Mouse (Mus musculus) forebrain, postnatal 0 days (tissue): ENCODE data around the gene Fam129c. TPM values are rescaled to one million over a fixed set of nuclear protein-coding genes. Genes with fewer than 3 reads are reported as not detected.

Experiments
- ATAC-seq: fragments of 200-750 bp; cut with Nextera tagmentation; 2 replicates; pipeline ENCODE4 v1.8.0; 2017; ENCODE audit warnings: mild to moderate bottlenecking, moderate library complexity
- DNase-seq: peaks from one replicate; pipeline ENCODE4 v3.0.0-alpha.2; 2015
- H3K27ac ChIP-seq: fragments of 300-500 bp; sonication (generic); 2 replicates; pipeline ENCODE4 v1.5.1; 2014; ENCODE audit warnings: low read depth, mild to moderate bottlenecking, antibody characterized with exemption, low read length, moderate library complexity, mixed read lengths
- H3K27me3 ChIP-seq: fragments of 300-500 bp; sonication (generic); 2 replicates; pipeline ENCODE4 v1.6.1; 2014; ENCODE audit warnings: mild to moderate bottlenecking, low read length, mixed read lengths; ENCODE audit not compliant: insufficient read depth
- H3K36me3 ChIP-seq: fragments of 300-500 bp; sonication (generic); 2 replicates; pipeline ENCODE4 v1.6.1; 2014; ENCODE audit warnings: mild to moderate bottlenecking, moderate library complexity; ENCODE audit not compliant: insufficient read depth
- H3K4me1 ChIP-seq: fragments of 300-500 bp; sonication (generic); 2 replicates; pipeline ENCODE4 v1.6.1; 2014; ENCODE audit warnings: antibody characterized with exemption; ENCODE audit not compliant: insufficient read depth
- H3K4me2 ChIP-seq: fragments of 300-500 bp; sonication (generic); 2 replicates; pipeline ENCODE4 v1.6.1; 2014; ENCODE audit warnings: low read depth, mild to moderate bottlenecking, moderate library complexity
- H3K4me3 ChIP-seq: fragments of 300-500 bp; sonication (generic); 2 replicates; pipeline ENCODE4 v1.5.1; 2014; ENCODE audit warnings: low read depth, low read length, mixed read lengths
- H3K9ac ChIP-seq: fragments of 300-500 bp; sonication (generic); 2 replicates; pipeline ENCODE4 v1.6.1; 2014; ENCODE audit warnings: mild to moderate bottlenecking
- H3K9me3 ChIP-seq: fragments of 300-500 bp; sonication (generic); 2 replicates; pipeline ENCODE4 v1.6.1; 2016; ENCODE audit warnings: low read length
- CTCF ChIP-seq: sonication (generic); IDR thresholded peaks from 2 replicates; pipeline ENCODE4 v1.5.1; 2016; ENCODE audit warnings: antibody characterized with exemption, control low read depth, low read depth
- WGBS: fragments of 180-500 bp; shearing (Covaris S2); extraction: QIAGEN DNeasy Blood & Tissue Kit; methylation state at CpG from one replicate; pipeline ENCODE4 v1.1.7; 2014; 5-methylcytosine and 5-hydroxymethylcytosine counted together
- polyA plus RNA-seq: library from polyadenylated mRNA; unstranded; fragments of >200 nt; fragmentation: Nextera tagmentation; extraction: Ambion mirVana; gene quantifications from 2 replicates; pipeline ENCODE4 v1.2.1, GENCODE M21; 2015
- total RNA-seq: library from RNA; depleted of rRNA; stranded (reverse); fragments of >200 nt; gene quantifications from 2 replicates; pipeline ENCODE4 v1.2.3, GENCODE M21; 2014

Fam129c gene
- total and polyA plus RNA-seq, 2 experiments from 2014 or later = 2.8 to 11.1 TPM

- Histone ChIP-seq H3K9ac (no peak overlapping the region), H3K4me2 (peak overlapping the region; percentile 41), H3K4me1 (no peaks in the 10 kb centered on the region), H3K9me3 (no peaks in the 10 kb centered on the region), H3K36me3 (no peaks in the 10 kb centered on the region), H3K27me3 (peaks cover 62% of the 10 kb centered on the region), H3K27ac (no peak overlapping the region), H3K4me3 (peak overlapping the region; percentile 22)
- TF ChIP-seq CTCF = no peak
- DNase-seq = no peak
- no peak for ATAC-seq
- WGBS = 3% methylated on average over 24 of the region's 24 CpGs
Measured at GRCm38 (mm10) chr8:71558958-71559690, 38.3 kb upstream of the Fam129c start.

GRCm38 (mm10) chr8:71560071-71560470 is 37.4 kb upstream of the Fam129c start:
- TF ChIP-seq CTCF = no peak
- Histone ChIP-seq H3K9ac (no peak overlapping the region), H3K4me3 (no peak overlapping the region), H3K9me3 (no peaks in the 10 kb centered on the region), H3K36me3 (no peaks in the 10 kb centered on the region), H3K4me1 (no peaks in the 10 kb centered on the region), H3K27ac (no peak overlapping the region), H3K27me3 (peaks cover 62% of the 10 kb centered on the region), H3K4me2 (no peak overlapping the region)
- 83% methylated on average over 3 of the region's 3 CpGs for WGBS
- DNase-seq (no peak), ATAC-seq (no peak)

GRCm38 (mm10) chr8:71560765-71561164 is 36.7 kb upstream of the Fam129c start:
- Histone ChIP-seq H3K4me1 (no peaks in the 10 kb centered on the region), H3K27ac (no peak overlapping the region), H3K9ac (no peak overlapping the region), H3K36me3 (no peaks in the 10 kb centered on the region), H3K4me2 (no peak overlapping the region), H3K27me3 (peaks cover 62% of the 10 kb centered on the region), H3K4me3 (no peak overlapping the region), H3K9me3 (no peaks in the 10 kb centered on the region)
- 83% methylated on average over 5 of the region's 5 CpGs for WGBS
- ATAC-seq (no peak), DNase-seq (no peak)
- TF ChIP-seq CTCF = no peak

- Histone ChIP-seq H3K4me2 (no peak overlapping the region), H3K9ac (no peak overlapping the region), H3K36me3 (no peaks in the 10 kb centered on the region), H3K27ac (no peak overlapping the region), H3K4me3 (no peak overlapping the region), H3K27me3 (peaks cover 60% of the 10 kb centered on the region), H3K4me1 (no peaks in the 10 kb centered on the region), H3K9me3 (no peaks in the 10 kb centered on the region)
- DNase-seq (peak; percentile 85), ATAC-seq (peak; percentile 70)
- WGBS = 2% methylated on average over 15 of the region's 15 CpGs
- TF ChIP-seq CTCF = peak; percentile 94
Measured at GRCm38 (mm10) chr8:71561401-71561800, 36.0 kb upstream of the Fam129c start.

- WGBS = 3% methylated on average over 33 of the region's 33 CpGs
- ATAC-seq (peak; percentile 65), DNase-seq (peak; percentile 63)
- Histone ChIP-seq H3K27ac (no peak overlapping the region), H3K4me3 (peak overlapping the region; percentile 14), H3K36me3 (no peaks in the 10 kb centered on the region), H3K9ac (no peak overlapping the region; the same call in 1 of the 2 replicates), H3K9me3 (no peaks in the 10 kb centered on the region), H3K4me1 (no peaks in the 10 kb centered on the region), H3K27me3 (peaks cover 47% of the 10 kb centered on the region), H3K4me2 (peak overlapping the region; percentile 42)
- peak; percentile 78 for TF ChIP-seq CTCF
Measured at GRCm38 (mm10) chr8:71562751-71563150, 34.7 kb upstream of the Fam129c start.

GRCm38 (mm10) chr8:71563992-71564391 is 33.5 kb upstream of the Fam129c start:
- TF ChIP-seq CTCF = peak; percentile 40
- peaks cover 34% of the 10 kb centered on the region for H3K27me3 ChIP-seq
- no peaks in the 10 kb centered on the region for H3K9me3 ChIP-seq
- WGBS = 86% methylated on average over 4 of the region's 4 CpGs
- H3K36me3 ChIP-seq = no peaks in the 10 kb centered on the region
- H3K4me1 ChIP-seq = peaks cover 4% of the 10 kb centered on the region; the same call in 1 of the 2 replicates
- ATAC-seq = no peak
- H3K9ac ChIP-seq = no peak overlapping the region
- no peak overlapping the region for H3K4me3 ChIP-seq
- no peak overlapping the region for H3K27ac ChIP-seq
- H3K4me2 ChIP-seq = no peak overlapping the region
- no peak for DNase-seq

- no peak within 1 kb of the TSS for H3K4me3 ChIP-seq
- DNase-seq = no peak
- no peak for TF ChIP-seq CTCF
- no peaks in the 10 kb centered on the region for H3K9me3 ChIP-seq
- peaks cover 15% of the 10 kb centered on the region for H3K27me3 ChIP-seq
- no peak within 1 kb of the TSS for H3K4me2 ChIP-seq
- WGBS = 65% methylated on average over 3 of the region's 3 CpGs
- no peak for ATAC-seq
- H3K36me3 ChIP-seq = no peaks in the 10 kb centered on the region
- H3K4me1 ChIP-seq = peaks cover 7% of the 10 kb centered on the region; the same call in 1 of the 2 replicates
- H3K9ac ChIP-seq = no peak within 1 kb of the TSS
- H3K27ac ChIP-seq = no peak within 1 kb of the TSS
Measured at GRCm38 (mm10) chr8:71566501-71566900, 30.9 kb upstream of the Fam129c start, which contains the start of gene Nxnl1. Gene Nxnl1, minus strand, starts transcription at chr8:71566601.
